Mouse (Mus musculus) heart, embryonic 11.5 days (tissue): ENCODE data around the gene Bcar3. TPM values are rescaled to one million over a fixed set of nuclear protein-coding genes. Genes with fewer than 3 reads are reported as not detected.

ENCODE experiments used
- ATAC-seq: fragments of 200-750 bp; cut with Nextera tagmentation; replicated peaks from 2 replicates; pipeline ENCODE4 v1.8.0; 2017; ENCODE audit warnings: moderate library complexity; ENCODE audit not compliant: insufficient number of reproducible peaks, low FRiP score, low TSS enrichment
- H3K27ac ChIP-seq: fragments of 300-500 bp; sonication (generic); 2 replicates; pipeline ENCODE4 v1.5.1; 2014; ENCODE audit warnings: mild to moderate bottlenecking, low read depth, low read length
- H3K27me3 ChIP-seq: fragments of 300-500 bp; sonication (generic); 2 replicates; pipeline ENCODE4 v1.6.1; 2014; ENCODE audit warnings: mild to moderate bottlenecking, low read length, mixed read lengths; ENCODE audit not compliant: control insufficient read depth, insufficient read depth
- H3K36me3 ChIP-seq: fragments of 300-500 bp; sonication (generic); 2 replicates; pipeline ENCODE4 v1.6.1; 2014; ENCODE audit warnings: mild to moderate bottlenecking, low read length, moderate library complexity, mixed read lengths; ENCODE audit not compliant: control insufficient read depth, insufficient read depth
- H3K4me1 ChIP-seq: fragments of 300-500 bp; sonication (generic); 2 replicates; pipeline ENCODE4 v1.6.1; 2014; ENCODE audit warnings: low read length; ENCODE audit not compliant: control insufficient read depth, insufficient read depth
- H3K4me2 ChIP-seq: fragments of 300-500 bp; sonication (generic); 2 replicates; pipeline ENCODE4 v1.6.1; 2014; ENCODE audit warnings: mild to moderate bottlenecking, moderate library complexity
- H3K4me3 ChIP-seq: fragments of 300-500 bp; sonication (generic); 2 replicates; pipeline ENCODE4 v1.5.1; 2014; ENCODE audit warnings: low read depth, low read length
- H3K9ac ChIP-seq: fragments of 300-500 bp; sonication (generic); 2 replicates; pipeline ENCODE4 v1.6.1; 2014; ENCODE audit warnings: mild to moderate bottlenecking, low read depth, low read length, moderate library complexity
- H3K9me3 ChIP-seq: fragments of 300-500 bp; sonication (generic); replicated peaks from 2 replicates; pipeline ENCODE4 v1.6.1; 2016; ENCODE audit warnings: low read length; ENCODE audit not compliant: control insufficient read depth
- WGBS: fragments of 180-500 bp; shearing (Covaris S2); extraction: QIAGEN DNeasy Blood & Tissue Kit; methylation state at CpG from one replicate; pipeline ENCODE4 v1.1.7; 2014; ENCODE audit not compliant: insufficient replicate concordance; 5-methylcytosine and 5-hydroxymethylcytosine counted together
- polyA plus RNA-seq: library from polyadenylated mRNA; unstranded; fragments of >200 nt; fragmentation: Nextera tagmentation; extraction: Ambion mirVana; gene quantifications from 2 replicates; pipeline ENCODE4 v1.2.1, GENCODE M21; 2014

Bcar3 gene
- polyA plus RNA-seq, 1 experiment from 2014 or later = 6.4 TPM

- no peak overlapping the region for H3K27ac ChIP-seq
- H3K36me3 ChIP-seq = no peaks in the 10 kb centered on the region
- no peaks in the 10 kb centered on the region for H3K9me3 ChIP-seq
- H3K27me3 ChIP-seq = no peaks in the 10 kb centered on the region
- ATAC-seq = no peak
- H3K4me3 ChIP-seq = no peak overlapping the region
- 69% methylated on average over 4 of the region's 4 CpGs for WGBS
- no peak overlapping the region for H3K4me2 ChIP-seq
- H3K4me1 ChIP-seq = peaks cover 19% of the 10 kb centered on the region
- H3K9ac ChIP-seq = no peak overlapping the region
Observed at GRCm38 (mm10) chr3:122517726-122518125, 223.8 kb downstream of the Bcar3 start.

GRCm38 (mm10) chr3:122518231-122518736 is 224.3 kb downstream of the Bcar3 start:
- Histone ChIP-seq H3K4me3 (no peak overlapping the region), H3K27me3 (no peaks in the 10 kb centered on the region), H3K36me3 (no peaks in the 10 kb centered on the region), H3K27ac (no peak overlapping the region), H3K4me2 (no peak overlapping the region), H3K9me3 (no peaks in the 10 kb centered on the region), H3K4me1 (peaks cover 19% of the 10 kb centered on the region), H3K9ac (no peak overlapping the region)
- no peak for ATAC-seq
- 49% methylated on average over 9 of the region's 9 CpGs for WGBS

GRCm38 (mm10) chr3:122519082-122519481 is 225.1 kb downstream of the Bcar3 start:
- Histone ChIP-seq H3K9me3 (no peaks in the 10 kb centered on the region), H3K27me3 (no peaks in the 10 kb centered on the region), H3K4me2 (no peak overlapping the region), H3K27ac (no peak overlapping the region), H3K9ac (no peak overlapping the region), H3K4me1 (peaks cover 19% of the 10 kb centered on the region), H3K36me3 (no peaks in the 10 kb centered on the region), H3K4me3 (no peak overlapping the region)
- ATAC-seq = no peak
- 46% methylated on average over 12 of the region's 13 CpGs for WGBS

- Histone ChIP-seq H3K27ac (no peak overlapping the region), H3K4me2 (no peak overlapping the region), H3K36me3 (no peaks in the 10 kb centered on the region), H3K9me3 (no peaks in the 10 kb centered on the region), H3K4me1 (peaks cover 14% of the 10 kb centered on the region), H3K4me3 (no peak overlapping the region), H3K27me3 (no peaks in the 10 kb centered on the region), H3K9ac (no peak overlapping the region)
- WGBS = 88% methylated on average over 3 of the region's 3 CpGs
- no peak for ATAC-seq
Observed at GRCm38 (mm10) chr3:122520365-122520764, 226.4 kb downstream of the Bcar3 start.

GRCm38 (mm10) chr3:122520875-122521274 is 226.9 kb downstream of the Bcar3 start:
- H3K9me3 ChIP-seq = no peaks in the 10 kb centered on the region
- no peak overlapping the region for H3K4me3 ChIP-seq
- ATAC-seq = no peak
- peaks cover 9% of the 10 kb centered on the region for H3K4me1 ChIP-seq
- H3K9ac ChIP-seq = no peak overlapping the region
- no peaks in the 10 kb centered on the region for H3K27me3 ChIP-seq
- H3K36me3 ChIP-seq = no peaks in the 10 kb centered on the region
- no peak overlapping the region for H3K27ac ChIP-seq
- H3K4me2 ChIP-seq = no peak overlapping the region
- 77% methylated on average over 4 of the region's 4 CpGs for WGBS

GRCm38 (mm10) chr3:122521294-122521693 is 227.4 kb downstream of the Bcar3 start:
- Histone ChIP-seq H3K4me3 (no peak overlapping the region), H3K36me3 (no peaks in the 10 kb centered on the region), H3K9ac (no peak overlapping the region), H3K4me1 (peaks cover 5% of the 10 kb centered on the region), H3K9me3 (no peaks in the 10 kb centered on the region), H3K27me3 (no peaks in the 10 kb centered on the region), H3K27ac (no peak overlapping the region), H3K4me2 (no peak overlapping the region)
- WGBS = 40% methylated on average over 1 of the region's 1 CpGs
- no peak for ATAC-seq

- Histone ChIP-seq H3K27me3 (no peaks in the 10 kb centered on the region), H3K4me3 (no peak overlapping the region), H3K9me3 (no peaks in the 10 kb centered on the region), H3K9ac (no peak overlapping the region), H3K36me3 (no peaks in the 10 kb centered on the region), H3K4me2 (no peak overlapping the region), H3K4me1 (no peaks in the 10 kb centered on the region), H3K27ac (no peak overlapping the region)
- 78% methylated on average over 3 of the region's 3 CpGs for WGBS
- ATAC-seq = no peak
Observed at GRCm38 (mm10) chr3:122528477-122528876, 234.5 kb downstream of the Bcar3 start.

GRCm38 (mm10) chr3:122535938-122536703 is 242.2 kb downstream of the Bcar3 start:
- Histone ChIP-seq H3K9ac (no peak overlapping the region), H3K27ac (no peak overlapping the region), H3K4me1 (no peaks in the 10 kb centered on the region), H3K9me3 (no peaks in the 10 kb centered on the region), H3K4me2 (no peak overlapping the region), H3K4me3 (no peak overlapping the region), H3K27me3 (no peaks in the 10 kb centered on the region), H3K36me3 (peaks cover 2% of the 10 kb centered on the region; the same call in 1 of the 2 replicates)
- no peak for ATAC-seq
- WGBS = 70% methylated on average over 8 of the region's 8 CpGs

GRCm38 (mm10) chr3:122538851-122539250 is 244.9 kb downstream of the Bcar3 start:
- Histone ChIP-seq H3K4me1 (no peaks in the 10 kb centered on the region), H3K27ac (no peak overlapping the region), H3K4me2 (no peak overlapping the region), H3K9ac (no peak overlapping the region), H3K9me3 (no peaks in the 10 kb centered on the region), H3K4me3 (no peak overlapping the region), H3K27me3 (no peaks in the 10 kb centered on the region), H3K36me3 (peaks cover 7% of the 10 kb centered on the region)
- WGBS = 88% methylated on average over 2 of the region's 2 CpGs
- no peak for ATAC-seq
